Mouse (Mus musculus) heart, postnatal 10 days (tissue): ENCODE measurements at regions not wholly inside any gene's neighbourhood (a gene's known extent, or its start where the extent isn't known, plus 50 kb on each side); places are given as distances from the start of the nearest gene placed in this dataset.

Experiments used
- DNase-seq, 2 experiments: peaks; one replicate each; pipeline ENCODE4 v3.0.0; 2021
- intact Hi-C: fragments of 180-260 bp; cut with DNase I; formaldehyde crosslinking; loops from one replicate; pipeline ENCODE4 v1.15.1; 2025

GRCm38 (mm10) chr3:157714023-157714422 is 147.3 kb downstream of the Ptger3 start:
- intact Hi-C loops, result no loop called here
- DNase-seq, result peak; percentile 3 to 26

- no peak for DNase-seq
- intact Hi-C loops, result no loop called here
Measured at GRCm38 (mm10) chr3:157710790-157711381, 144.2 kb downstream of the Ptger3 start.

- DNase-seq, result no peak
- intact Hi-C loops, result no loop called here
Measured at GRCm38 (mm10) chr3:157699961-157700360, 133.3 kb downstream of the Ptger3 start.

- intact Hi-C loops, result no loop called here
- no peak for DNase-seq
Measured at GRCm38 (mm10) chr3:157698529-157698928, 131.8 kb downstream of the Ptger3 start.

GRCm38 (mm10) chr3:157695128-157696075 is 128.7 kb downstream of the Ptger3 start:
- DNase-seq, result no peak
- intact Hi-C loops, result no loop called here
